Mouse (Mus musculus): Measurements from ENCODE around the gene Atp6v0d1. TPM values are rescaled to one million over a fixed set of nuclear protein-coding genes. Genes with fewer than 3 reads are reported as not detected.

Atp6v0d1 gene
- 141 and 146 TPM in 2 replicates for polyA plus RNA-seq (2015; fragmentation: Nextera tagmentation; extraction: Ambion mirVana)

DNA sequence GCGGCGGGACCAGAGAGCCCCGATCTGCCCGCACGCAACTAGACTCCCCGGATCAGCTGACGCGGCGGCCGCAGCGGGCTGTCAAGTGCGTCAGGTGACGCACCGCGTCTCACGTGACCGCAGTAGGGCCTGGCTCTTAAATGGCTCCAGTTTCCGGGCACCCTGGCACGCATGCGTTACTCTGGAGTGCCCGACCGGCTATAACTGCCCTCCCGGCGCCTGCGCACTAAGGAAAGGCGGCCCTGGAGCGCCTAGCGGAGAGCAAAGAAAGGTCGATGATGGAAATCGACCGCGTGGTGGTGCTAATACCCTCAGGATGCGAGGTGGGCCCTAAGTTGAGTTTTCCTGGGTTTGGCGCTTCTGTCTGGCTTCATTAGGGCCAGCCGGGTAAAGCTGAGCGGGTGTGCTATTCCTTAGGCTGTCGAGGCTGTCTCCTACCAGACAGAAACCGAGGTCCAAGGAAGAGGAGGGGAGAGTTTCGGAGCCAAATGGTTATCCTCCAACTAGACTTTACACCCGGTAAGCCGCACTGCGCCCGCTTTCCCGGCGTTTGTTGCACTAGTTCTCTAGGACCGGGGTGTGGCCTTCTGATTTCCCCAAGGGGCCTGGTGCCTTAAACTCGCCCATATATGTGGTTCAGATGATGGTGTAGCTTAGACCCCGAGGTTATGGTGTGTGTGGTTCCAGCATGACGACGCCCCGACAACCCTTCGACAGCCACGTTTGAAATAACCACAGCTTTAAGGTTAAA is at the start of gene Atp6v0d1:
Gene Atp6v0d1, minus strand, starts transcription at position 96 of the 751 bp plus-strand sequence.
- H3K36me3 ChIP-seq (ENCODE audit: insufficient read depth, low read length) = no peaks in the 10 kb centered on the region; the same call in 1 of the 2 replicates
- no peaks in the 10 kb centered on the region for H3K9me3 ChIP-seq (ENCODE audit: low read length)
- TF ChIP-seq CTCF (IDR thresholded peaks at IDR 0.05) (peak; percentile 93), EP300 (IDR thresholded peaks at IDR 0.05) (no peak)
- H3K4me2 ChIP-seq (replicated peaks; ENCODE audit: low read depth, low read length) = peak within 1 kb of the TSS; percentile 83
- peak within 1 kb of the TSS; percentile 88 for H3K4me3 ChIP-seq (ENCODE audit: low read depth, low read length)
- H3K9ac ChIP-seq (replicated peaks; ENCODE audit: low read depth) = peak within 1 kb of the TSS; percentile 87
- no peaks in the 10 kb centered on the region for H3K27me3 ChIP-seq (replicated peaks; ENCODE audit: insufficient read depth, low read length)
- peak within 1 kb of the TSS; percentile 95 for H3K27ac ChIP-seq (ENCODE audit: low read length)
- 2% methylated on average over 51 of the region's 53 CpGs for WGBS
- ATAC-seq = peak; percentile 98
- H3K4me1 ChIP-seq (ENCODE audit: insufficient read depth, low read depth, low read length) = peaks cover 16% of the 10 kb centered on the region; the same call in 1 of the 2 replicates
- DNase-seq (ENCODE audit: low spot score) = peak; percentile 100

GRCm38 (mm10) chr8:105613830-105614511 is 48.1 kb upstream of the Atp6v0d1 start:
- DNase-seq (ENCODE audit: low spot score) = peak; percentile 87
- H3K4me2 ChIP-seq (replicated peaks; ENCODE audit: low read depth, low read length) = peak overlapping the region; percentile 92
- under 1% methylated on average over 41 of the region's 50 CpGs for WGBS
- H3K9me3 ChIP-seq (ENCODE audit: low read length) = no peaks in the 10 kb centered on the region
- peak; percentile 90 for ATAC-seq
- peak overlapping the region; percentile 54 for H3K4me3 ChIP-seq (ENCODE audit: low read depth, low read length)
- peak overlapping the region; percentile 48 for H3K9ac ChIP-seq (replicated peaks; ENCODE audit: low read depth)
- no peaks in the 10 kb centered on the region for H3K27me3 ChIP-seq (replicated peaks; ENCODE audit: insufficient read depth, low read length)
- peaks cover 8% of the 10 kb centered on the region for H3K4me1 ChIP-seq (ENCODE audit: insufficient read depth, low read depth, low read length)
- peaks cover 27% of the 10 kb centered on the region for H3K36me3 ChIP-seq (ENCODE audit: insufficient read depth, low read length)
- peak overlapping the region; percentile 21; the same call in 1 of the 2 replicates for H3K27ac ChIP-seq (ENCODE audit: low read length)
- TF ChIP-seq CTCF (IDR thresholded peaks at IDR 0.05) (no peak), EP300 (IDR thresholded peaks at IDR 0.05) (peak; percentile 77)

DNA sequence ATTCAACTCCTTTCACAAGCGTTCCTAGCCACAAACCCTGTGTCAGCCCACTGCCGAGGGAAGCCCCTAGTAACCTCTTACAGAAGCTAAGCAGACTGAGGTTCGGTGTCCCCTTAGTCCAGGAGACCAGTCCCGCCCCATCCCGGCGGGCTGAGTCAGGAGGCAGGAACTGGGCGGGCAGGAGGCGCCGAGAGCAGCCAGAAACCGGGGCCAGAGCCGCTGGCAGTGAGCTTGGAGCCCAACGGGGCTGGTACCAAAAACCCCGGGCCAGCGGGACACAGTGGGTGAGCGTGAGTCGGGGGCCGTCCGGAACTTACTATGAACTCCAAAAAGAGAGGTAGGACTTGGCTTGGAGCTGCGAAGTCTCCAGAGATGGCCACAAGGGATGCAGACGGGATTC is 47.2 kb upstream of the Atp6v0d1 start:
- Histone ChIP-seq H3K4me1 (ENCODE audit: insufficient read depth, low read depth, low read length) (peaks cover 8% of the 10 kb centered on the region), H3K27me3 (replicated peaks; ENCODE audit: insufficient read depth, low read length) (no peaks in the 10 kb centered on the region), H3K4me2 (replicated peaks; ENCODE audit: low read depth, low read length) (peak overlapping the region; percentile 92), H3K27ac (ENCODE audit: low read length) (peak overlapping the region; percentile 59; the same call in 1 of the 2 replicates), H3K9me3 (ENCODE audit: low read length) (no peaks in the 10 kb centered on the region), H3K4me3 (ENCODE audit: low read depth, low read length) (peak overlapping the region; percentile 54), H3K9ac (replicated peaks; ENCODE audit: low read depth) (peak overlapping the region; percentile 44), H3K36me3 (ENCODE audit: insufficient read depth, low read length) (peaks cover 18% of the 10 kb centered on the region)
- 4% methylated on average over 19 of the region's 20 CpGs for WGBS
- no peak for TF ChIP-seq EP300 (IDR thresholded peaks at IDR 0.05)
- no peak for TF ChIP-seq CTCF (IDR thresholded peaks at IDR 0.05)
- DNase-seq (ENCODE audit: low spot score) = peak; percentile 60
- ATAC-seq = peak; percentile 58

DNA sequence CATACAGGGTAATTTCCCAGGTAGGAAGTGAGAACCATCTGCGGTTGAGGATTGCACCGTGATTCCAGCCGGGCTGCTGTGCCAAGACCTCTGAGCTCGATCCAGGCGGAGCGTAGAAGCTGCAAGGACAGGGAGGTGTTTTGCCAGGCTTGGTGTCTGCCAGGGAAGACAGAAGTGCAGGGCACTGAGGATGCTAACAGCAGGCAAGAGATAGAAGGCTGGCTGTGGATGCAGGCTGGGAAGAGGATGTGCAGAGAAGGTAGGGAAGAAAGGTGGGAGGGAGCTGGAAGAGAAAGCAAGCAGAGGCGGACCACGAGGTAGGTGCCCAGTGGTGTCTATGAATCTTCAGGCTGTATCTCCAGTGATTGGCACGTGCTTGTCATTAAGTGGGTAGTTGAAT is 46.0 kb upstream of the Atp6v0d1 start:
- ATAC-seq (no peak), DNase-seq (ENCODE audit: low spot score) (no peak)
- no peaks in the 10 kb centered on the region for H3K9me3 ChIP-seq (ENCODE audit: low read length)
- H3K36me3 ChIP-seq (ENCODE audit: insufficient read depth, low read length) = peaks cover 7% of the 10 kb centered on the region
- TF ChIP-seq EP300 (IDR thresholded peaks at IDR 0.05) (no peak), CTCF (IDR thresholded peaks at IDR 0.05) (no peak)
- no peak overlapping the region for H3K27ac ChIP-seq (ENCODE audit: low read length)
- H3K4me2 ChIP-seq (replicated peaks; ENCODE audit: low read depth, low read length) = no peak overlapping the region
- H3K4me1 ChIP-seq (ENCODE audit: insufficient read depth, low read depth, low read length) = peaks cover 8% of the 10 kb centered on the region
- H3K27me3 ChIP-seq (replicated peaks; ENCODE audit: insufficient read depth, low read length) = no peaks in the 10 kb centered on the region
- H3K4me3 ChIP-seq (ENCODE audit: low read depth, low read length) = no peak overlapping the region
- WGBS = 83% methylated on average over 9 of the region's 9 CpGs
- no peak overlapping the region for H3K9ac ChIP-seq (replicated peaks; ENCODE audit: low read depth)

- no peak overlapping the region for H3K4me2 ChIP-seq (replicated peaks; ENCODE audit: low read depth, low read length)
- H3K9ac ChIP-seq (replicated peaks; ENCODE audit: low read depth) = no peak overlapping the region
- H3K27ac ChIP-seq (ENCODE audit: low read length) = peak overlapping the region; percentile 35; the same call in 1 of the 2 replicates
- 54% methylated on average over 4 of the region's 4 CpGs for WGBS
- ATAC-seq = no peak
- no peaks in the 10 kb centered on the region for H3K9me3 ChIP-seq (ENCODE audit: low read length)
- H3K36me3 ChIP-seq (ENCODE audit: insufficient read depth, low read length) = no peaks in the 10 kb centered on the region; the same call in 1 of the 2 replicates
- H3K4me3 ChIP-seq (ENCODE audit: low read depth, low read length) = no peak overlapping the region
- H3K27me3 ChIP-seq (replicated peaks; ENCODE audit: insufficient read depth, low read length) = no peaks in the 10 kb centered on the region
- TF ChIP-seq CTCF (IDR thresholded peaks at IDR 0.05) (no peak), EP300 (IDR thresholded peaks at IDR 0.05) (no peak)
- DNase-seq (ENCODE audit: low spot score) = peak; percentile 29
- peaks cover 8% of the 10 kb centered on the region for H3K4me1 ChIP-seq (ENCODE audit: insufficient read depth, low read depth, low read length)
Observed at GRCm38 (mm10) chr8:105609771-105610170, 43.9 kb upstream of the Atp6v0d1 start.

GRCm38 (mm10) chr8:105609355-105609754 is 43.5 kb upstream of the Atp6v0d1 start:
- no peaks in the 10 kb centered on the region for H3K36me3 ChIP-seq (ENCODE audit: insufficient read depth, low read length)
- peak overlapping the region; percentile 35; the same call in 1 of the 2 replicates for H3K27ac ChIP-seq (ENCODE audit: low read length)
- H3K9ac ChIP-seq (replicated peaks; ENCODE audit: low read depth) = no peak overlapping the region
- no peaks in the 10 kb centered on the region for H3K9me3 ChIP-seq (ENCODE audit: low read length)
- ATAC-seq (no peak), DNase-seq (ENCODE audit: low spot score) (no peak)
- no peak overlapping the region for H3K4me2 ChIP-seq (replicated peaks; ENCODE audit: low read depth, low read length)
- H3K27me3 ChIP-seq (replicated peaks; ENCODE audit: insufficient read depth, low read length) = no peaks in the 10 kb centered on the region
- TF ChIP-seq CTCF (IDR thresholded peaks at IDR 0.05) = no peak
- no peak for TF ChIP-seq EP300 (IDR thresholded peaks at IDR 0.05)
- H3K4me3 ChIP-seq (ENCODE audit: low read depth, low read length) = no peak overlapping the region
- WGBS = 56% methylated on average over 2 of the region's 2 CpGs
- peaks cover 11% of the 10 kb centered on the region for H3K4me1 ChIP-seq (ENCODE audit: insufficient read depth, low read depth, low read length)

Measured in lung, postnatal 0 days (tissue).